Mouse (Mus musculus): Measurements from ENCODE around the gene Bub1.
A peak's percentile ranks its signal among the peaks of the same experiment; 100 is the strongest.

Bub1 gene

DNA sequence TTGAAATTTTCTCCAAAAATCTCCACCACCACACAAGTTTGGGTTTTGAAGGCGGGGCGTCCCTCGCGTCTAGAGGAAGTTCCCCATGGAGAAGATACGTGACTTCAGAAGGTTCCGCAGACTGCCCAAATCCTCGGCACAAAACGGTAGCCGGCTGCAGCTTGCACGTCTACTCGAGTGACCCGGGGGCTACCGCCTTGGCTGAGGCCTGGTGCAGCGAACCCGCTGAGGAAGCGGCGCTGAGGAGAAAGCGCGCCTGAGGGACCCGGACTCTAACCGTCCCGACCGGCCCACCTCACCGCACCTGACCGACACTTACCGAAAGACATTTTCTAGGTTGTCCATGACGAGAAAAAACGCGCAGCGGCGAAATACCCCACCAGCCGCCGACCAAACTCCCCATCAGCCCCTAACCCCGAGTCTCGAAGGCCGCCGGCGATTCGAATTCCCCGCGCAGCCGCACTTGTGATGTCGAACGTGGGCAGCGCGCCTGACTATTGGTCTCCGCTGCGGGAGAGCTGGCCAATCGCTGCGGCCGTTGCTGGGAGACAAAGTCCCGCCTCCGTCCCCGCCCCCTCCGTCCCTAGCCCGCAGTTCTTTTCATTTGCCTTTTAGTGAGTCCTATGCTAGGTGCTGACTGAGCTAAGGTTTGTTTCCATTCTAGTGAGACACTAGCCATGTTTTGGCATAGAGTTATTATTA lies at the start of gene Bub1:
TSS of gene Bub1 (minus strand) at position 465 of the 702 bp plus-strand sequence.
- DNase-seq (ENCODE audit: inconsistent ontology term) = peak; percentile 92

DNA sequence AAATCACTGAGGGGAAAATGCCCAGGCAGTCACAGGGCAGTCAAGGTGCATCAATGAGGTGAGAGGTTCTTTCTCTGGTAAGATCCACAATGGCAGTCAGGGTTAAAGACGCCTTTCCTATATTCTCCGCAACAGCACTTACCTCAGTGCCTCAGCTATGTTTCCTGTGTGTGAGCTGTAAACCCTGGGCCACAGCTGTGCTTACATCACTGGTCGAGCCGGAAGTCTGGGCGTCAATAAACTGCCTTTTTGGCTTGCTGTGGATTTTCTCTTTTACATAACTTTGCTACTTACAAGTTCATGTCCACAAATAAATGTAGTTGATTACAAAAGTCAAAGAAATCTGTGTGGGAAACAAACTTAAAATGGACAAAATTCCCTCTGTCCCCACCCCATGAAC lies 49.4 kb upstream of the Bub1 start:
- DNase-seq (ENCODE audit: inconsistent ontology term) = no peak

DNA sequence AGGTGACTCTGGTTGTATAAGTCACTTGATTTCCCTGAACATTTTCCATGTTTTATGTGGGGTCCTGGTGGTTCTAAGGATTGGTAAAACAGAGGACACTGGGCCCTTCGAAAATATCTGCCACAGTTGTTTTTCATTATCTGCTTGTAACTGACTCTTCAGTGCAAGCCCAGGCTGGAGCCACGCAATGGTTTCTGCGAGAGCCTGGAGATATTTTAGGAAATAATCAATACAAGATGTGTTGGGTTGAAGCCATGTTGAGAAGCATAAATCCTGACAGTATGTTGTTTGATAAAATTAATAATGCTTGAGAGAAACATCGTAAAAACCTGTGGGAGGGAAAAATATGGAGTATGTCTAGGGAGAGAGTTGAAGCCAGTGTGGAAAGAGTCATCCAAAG lies 32.7 kb upstream of the Bub1 start:
- no peak for DNase-seq (ENCODE audit: inconsistent ontology term)

DNA sequence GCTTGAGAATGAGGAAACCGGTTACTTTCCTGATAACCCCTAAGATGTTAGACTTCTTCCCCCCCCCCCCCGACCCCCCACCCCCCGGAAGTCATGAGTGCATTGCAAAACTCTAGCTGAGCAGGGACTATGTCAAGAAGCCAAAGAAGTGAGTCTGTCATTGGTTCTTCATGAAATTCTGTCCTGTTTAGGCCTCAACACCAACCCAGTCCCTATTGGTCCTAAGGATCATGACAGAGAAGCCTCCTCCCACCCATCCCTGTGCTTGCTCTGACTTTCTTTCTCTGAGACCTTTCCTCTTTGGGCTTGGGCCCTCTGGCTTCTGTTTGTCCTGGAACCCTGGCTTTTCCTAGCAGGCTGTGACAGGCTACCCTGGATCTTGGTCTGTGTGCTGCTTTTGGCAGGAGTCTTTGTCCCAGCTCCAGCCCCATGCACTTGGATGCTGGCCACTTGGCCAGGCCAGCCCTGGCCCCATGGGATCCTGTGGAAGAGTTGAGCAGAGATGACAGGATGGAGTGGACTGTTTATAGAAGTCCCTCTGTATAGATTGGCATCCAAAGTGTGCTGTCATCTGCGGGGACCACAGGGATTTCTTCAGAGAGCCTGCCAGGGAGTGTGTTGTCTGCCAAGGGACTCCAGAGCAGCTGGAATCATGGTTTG lies 22.8 kb upstream of the Bub1 start:
- peak; percentile 96 for DNase-seq (ENCODE audit: inconsistent ontology term)

DNA sequence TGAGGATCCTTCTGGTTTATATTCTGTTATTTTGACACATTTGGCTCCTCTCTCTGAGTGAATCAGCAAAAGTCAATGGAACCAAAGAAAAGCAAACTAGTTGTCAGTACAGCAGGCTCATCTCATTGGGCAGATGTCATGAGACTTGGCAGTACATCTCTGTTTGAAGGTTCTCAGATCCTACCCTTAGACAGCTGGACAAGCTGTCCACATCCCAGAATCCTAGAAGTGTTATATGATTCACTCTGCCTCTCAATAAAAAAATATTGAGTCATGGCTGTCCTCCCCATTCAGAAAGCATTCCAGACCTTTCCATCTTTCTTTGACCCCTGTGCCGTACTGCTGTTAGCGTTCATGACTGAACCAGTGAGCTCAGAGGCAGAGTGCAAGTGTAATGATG lies 18.7 kb upstream of the Bub1 start:
- peak; percentile 4 for DNase-seq (ENCODE audit: inconsistent ontology term)

DNA sequence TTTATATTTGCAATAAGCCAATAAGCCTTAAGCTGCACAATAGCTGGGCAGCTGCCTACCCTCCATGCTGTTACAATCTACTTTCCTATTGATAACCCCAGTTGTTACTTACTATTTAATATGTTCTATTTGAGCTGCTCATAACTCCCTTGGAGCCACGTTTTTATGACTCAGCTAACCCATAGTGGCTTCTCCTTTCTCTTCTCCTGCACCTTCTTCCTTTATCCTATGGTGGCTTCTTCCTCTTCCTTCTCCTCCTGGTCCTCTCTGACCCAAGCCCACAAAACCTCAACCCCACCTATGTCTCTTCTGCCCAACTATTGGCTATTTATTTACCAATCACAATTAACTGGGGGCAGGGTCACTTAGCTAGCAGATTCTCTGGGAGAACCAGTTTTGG lies 14.9 kb upstream of the Bub1 start:
- DNase-seq (ENCODE audit: inconsistent ontology term) = no peak

DNA sequence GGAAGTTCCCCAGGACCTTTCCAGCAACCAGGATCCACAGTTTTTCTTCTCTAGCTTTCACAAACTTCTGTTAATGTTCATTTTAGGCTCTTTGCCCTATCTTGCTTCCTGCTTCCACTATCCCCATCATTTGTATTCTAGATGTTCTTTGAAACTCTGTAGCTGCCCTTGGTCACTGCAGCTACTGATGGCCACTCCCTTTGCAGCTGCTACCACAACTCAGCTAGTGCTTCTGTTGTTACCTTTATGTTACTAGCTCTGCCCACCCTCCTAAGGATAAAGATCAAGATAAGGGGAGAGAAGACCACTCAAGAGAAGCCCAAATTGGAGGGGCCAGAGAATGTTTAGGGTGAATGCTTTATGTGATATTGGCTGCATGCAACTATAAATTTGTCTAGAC lies 14.3 kb upstream of the Bub1 start:
- DNase-seq (ENCODE audit: inconsistent ontology term) = no peak

DNA sequence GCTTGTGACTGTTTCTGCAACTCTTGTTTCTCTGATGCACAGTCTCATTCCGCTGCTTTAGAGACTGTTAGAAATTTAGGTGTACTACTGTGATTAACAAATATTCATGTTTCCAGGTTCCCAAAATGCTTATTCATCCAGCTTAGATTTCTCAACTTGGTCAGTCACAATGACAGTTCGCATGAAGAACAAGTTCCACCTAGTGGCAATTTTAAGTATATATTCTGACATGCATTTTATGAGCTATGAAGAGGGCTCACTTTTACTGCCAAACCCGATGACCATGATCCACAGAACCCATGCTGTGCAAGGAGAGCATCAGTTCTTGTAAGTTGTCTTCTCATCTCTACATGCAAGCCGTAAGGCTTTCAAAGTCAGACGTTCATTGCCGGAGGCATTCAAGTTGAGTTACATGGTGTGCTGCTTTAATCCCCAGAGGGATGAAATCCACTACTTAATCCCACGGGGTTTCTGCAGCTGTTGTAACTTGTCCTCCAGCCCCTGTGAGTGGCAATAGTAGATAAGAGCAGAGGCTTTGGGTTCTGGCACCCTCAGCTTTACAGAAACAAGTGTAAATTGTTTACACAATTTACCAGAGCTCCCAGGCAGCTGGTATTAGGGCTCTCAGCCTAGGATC lies 13.8 kb upstream of the Bub1 start:
- DNase-seq (ENCODE audit: inconsistent ontology term) = peak; percentile 41

DNA sequence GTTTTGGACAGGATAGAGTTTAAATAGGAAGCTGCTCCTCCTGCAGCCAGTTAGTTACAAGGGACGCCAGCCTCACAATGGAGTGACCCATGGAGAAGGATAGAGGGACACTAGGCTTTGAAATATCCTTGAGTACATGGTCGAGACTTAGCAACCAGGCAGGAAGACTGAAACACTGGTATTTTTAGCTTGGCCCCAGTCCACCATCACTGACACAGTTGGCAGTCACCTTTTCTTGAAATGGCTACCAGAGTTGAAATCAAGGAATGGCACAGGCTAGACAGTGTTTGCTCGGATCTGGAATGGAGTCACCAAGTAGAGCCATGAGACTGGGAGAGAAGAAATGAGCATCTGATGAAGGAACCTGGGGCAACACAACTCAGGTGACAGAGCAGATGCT lies 10.8 kb upstream of the Bub1 start:
- DNase-seq (ENCODE audit: inconsistent ontology term) = no peak

DNA sequence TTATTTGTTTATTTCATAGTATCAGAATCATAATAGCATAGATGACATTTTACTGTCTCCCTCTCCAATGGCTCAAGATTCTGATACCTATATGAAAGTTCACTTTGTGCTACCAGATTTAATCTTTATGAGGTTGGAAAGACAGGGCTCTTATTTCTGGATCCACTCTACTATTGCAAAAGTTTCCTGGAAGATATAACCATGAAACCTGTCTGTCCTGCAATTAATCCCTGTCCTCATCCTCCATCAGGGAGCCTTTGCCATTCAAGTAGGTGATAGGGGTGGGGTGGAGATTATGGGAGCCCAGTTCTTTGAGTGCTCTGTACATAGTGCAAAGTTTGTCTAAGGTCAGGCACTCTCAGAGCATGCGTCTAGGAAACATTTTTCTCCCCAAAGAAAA lies 9.7 kb upstream of the Bub1 start:
- DNase-seq (ENCODE audit: inconsistent ontology term) = no peak

DNA sequence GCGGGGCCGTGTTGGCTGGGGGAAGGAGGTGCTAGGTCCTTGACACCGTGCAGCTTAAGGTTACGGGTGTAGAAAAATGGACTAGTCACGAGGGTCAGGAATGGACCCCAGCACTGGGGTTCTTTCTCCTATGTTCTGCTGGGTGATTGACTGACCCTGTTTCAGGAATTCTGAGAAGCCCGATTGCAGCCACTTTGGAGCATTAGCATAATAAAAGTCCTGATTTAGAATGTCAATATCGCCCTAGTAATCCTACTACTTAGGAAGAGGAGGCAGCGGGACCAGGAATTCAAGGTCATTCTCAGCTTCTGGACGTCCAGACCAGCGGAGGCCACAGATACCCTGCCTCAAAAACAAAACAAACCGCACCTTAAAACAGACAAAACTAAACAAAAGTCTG lies 7.8 kb upstream of the Bub1 start:
- no peak for DNase-seq (ENCODE audit: inconsistent ontology term)

DNA sequence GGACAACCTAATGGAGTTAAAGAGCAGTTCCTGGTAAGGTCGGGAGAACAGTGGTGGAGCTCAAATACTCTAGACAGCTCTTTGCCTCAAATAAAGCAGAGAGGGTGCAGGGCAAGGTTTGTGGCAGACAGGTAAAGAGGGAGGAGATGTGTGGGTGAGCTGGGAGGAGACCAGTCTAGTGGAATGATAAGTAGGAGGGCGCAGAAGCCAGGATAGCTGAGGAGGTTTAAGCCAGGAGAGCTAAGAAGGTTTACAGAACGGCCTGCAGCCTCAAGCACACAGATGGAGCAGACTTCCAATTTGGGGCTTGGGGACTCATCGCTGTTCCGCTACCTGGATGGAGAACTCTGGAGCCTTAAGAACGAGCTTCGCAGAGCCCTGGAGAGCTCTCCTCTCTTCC lies 6.9 kb upstream of the Bub1 start, which contains the start of gene Acoxl:
TSS of gene Acoxl (plus strand) at position 301 of the 400 bp plus-strand sequence.
- DNase-seq (ENCODE audit: inconsistent ontology term) = no peak

DNA sequence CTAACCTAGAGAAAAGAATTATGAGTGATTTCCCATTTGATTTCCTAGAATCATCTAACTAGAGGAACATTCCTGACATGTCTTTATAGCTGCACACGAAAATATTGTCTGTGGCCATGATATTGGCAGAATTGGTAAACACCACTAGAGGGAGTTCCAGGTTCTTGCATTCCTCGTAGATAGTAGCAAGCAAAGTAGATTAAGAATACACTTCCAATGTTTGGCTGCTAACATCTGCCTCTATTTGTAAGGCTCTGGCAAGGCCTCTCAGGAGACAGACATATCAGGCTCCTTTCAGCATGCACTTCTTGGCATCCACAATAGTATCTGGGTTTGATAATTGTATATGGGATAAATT lies 1.1 kb upstream of the Bub1 start:
- peak; percentile 29 for DNase-seq (ENCODE audit: inconsistent ontology term)

DNA sequence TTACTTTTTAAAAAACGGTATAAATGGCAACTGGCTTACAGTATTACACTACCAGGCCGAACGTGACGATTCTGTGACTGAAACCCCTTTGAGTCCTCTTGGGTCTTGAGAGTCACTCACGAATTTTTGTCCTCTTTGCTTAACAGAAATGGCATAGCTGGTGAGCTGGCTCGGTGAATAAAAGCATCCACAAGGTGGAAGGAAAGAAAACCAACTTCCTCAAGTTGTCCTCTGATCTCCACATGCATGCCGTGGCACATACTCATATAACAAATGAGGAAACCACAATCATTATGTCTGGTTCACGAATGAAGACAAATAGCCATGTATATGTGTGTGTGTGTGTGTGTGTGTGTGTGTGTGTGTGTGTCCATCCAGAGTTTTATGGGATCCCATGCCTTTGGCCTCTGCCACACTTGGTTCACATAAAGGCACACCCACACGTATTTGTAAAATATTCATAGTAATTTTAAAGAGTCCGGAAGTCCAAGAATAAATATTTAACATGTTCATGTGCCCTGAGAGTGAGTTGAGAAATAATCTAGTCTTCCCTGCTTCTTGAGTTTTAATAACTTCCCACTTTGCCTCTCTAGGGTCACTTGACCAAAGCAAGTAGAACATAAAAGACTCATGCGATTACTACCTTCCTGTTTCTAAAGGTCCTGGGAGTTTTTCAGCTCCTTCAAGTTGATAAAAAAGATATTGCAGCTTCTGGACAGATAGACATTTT lies 603 bp upstream of the Bub1 start:
- DNase-seq (ENCODE audit: inconsistent ontology term) = peak; percentile 34

DNA sequence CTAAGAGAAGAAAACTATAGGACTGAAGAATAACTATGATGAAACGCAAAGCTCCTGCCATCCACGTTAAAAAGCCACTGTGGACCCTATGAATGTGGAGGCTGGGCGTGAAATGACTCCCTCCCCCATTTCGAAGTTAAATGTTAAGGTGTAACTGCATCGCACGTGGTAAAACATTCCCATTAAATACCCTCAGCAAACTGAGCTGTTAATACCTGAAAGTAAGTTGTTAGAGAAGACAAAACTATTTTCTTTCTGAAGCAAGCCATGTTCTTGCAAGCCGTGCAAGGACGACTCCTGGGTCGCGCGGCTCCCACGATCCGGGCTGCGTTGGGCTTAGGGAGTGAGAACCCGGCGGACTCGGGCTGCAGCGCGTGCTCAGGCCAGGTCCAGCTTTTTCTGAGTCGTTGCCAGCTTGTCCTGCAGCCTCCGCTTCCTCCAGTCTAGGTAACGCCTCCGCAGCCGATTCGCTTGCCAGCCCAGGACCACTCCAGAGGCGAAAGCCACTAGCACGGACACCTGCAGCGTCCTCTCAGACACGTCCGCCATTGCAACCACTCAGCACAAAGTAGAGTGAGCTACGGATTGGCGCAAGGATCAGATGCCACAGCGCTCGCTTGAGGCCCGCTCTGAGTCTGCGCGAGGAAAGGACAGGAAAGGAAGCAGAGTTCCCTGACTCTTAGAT lies 39.6 kb downstream of the Bub1 start, which contains the start of gene Mtln:
TSS of gene Mtln (minus strand) at position 570 of the 685 bp plus-strand sequence.
- peak; percentile 83 for DNase-seq (ENCODE audit: inconsistent ontology term)

DNA sequence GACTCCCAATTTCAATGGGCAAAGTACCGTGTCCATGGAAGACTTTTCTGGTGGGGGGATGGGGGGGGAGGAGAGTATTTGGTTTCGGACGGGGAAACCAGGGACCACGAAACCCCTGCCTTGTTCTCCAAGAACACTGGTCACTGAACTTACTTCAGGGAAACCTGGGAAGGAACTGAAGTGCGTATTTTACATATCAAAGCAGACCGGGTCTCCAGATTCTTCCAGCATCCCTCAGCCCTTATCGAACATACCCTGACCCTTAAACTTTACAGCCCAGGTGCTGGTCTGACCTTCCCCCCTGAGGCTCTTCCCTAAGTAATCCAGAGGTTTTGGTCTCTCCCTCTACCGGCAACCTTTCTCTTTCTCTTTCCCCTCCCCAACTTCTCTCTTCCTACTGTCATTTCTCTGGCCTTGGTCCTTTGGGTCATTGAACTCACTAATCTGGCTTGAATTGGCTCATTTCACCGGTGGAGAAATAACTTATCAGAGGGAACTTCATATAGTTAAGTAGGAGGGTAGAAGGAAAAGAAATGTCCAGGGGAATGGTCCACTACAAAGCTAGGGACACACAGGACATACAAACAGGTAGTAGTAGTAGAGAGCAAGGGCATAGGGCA lies 41.9 kb downstream of the Bub1 start:
- DNase-seq (ENCODE audit: inconsistent ontology term) = no peak

DNA sequence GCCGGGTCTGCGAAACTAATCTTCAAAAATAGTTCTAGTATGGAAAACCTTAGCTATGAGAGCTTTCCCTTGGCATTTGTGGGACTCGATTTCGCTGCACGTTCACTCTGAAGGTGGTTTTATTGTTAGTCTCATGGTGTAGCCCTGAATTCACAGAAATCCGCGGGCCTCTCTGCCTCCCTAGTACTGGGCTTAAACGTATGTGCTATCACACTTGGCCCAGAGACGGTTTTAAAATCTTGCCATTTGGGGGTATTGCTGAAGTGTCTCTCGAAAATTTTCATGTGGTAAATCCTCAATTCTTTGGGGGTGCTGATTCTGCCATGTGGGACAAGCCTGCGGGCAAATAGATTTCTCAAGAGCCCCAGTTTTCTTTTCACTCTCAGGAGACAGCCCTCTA lies 42.5 kb downstream of the Bub1 start:
- DNase-seq (ENCODE audit: inconsistent ontology term) = no peak

DNA sequence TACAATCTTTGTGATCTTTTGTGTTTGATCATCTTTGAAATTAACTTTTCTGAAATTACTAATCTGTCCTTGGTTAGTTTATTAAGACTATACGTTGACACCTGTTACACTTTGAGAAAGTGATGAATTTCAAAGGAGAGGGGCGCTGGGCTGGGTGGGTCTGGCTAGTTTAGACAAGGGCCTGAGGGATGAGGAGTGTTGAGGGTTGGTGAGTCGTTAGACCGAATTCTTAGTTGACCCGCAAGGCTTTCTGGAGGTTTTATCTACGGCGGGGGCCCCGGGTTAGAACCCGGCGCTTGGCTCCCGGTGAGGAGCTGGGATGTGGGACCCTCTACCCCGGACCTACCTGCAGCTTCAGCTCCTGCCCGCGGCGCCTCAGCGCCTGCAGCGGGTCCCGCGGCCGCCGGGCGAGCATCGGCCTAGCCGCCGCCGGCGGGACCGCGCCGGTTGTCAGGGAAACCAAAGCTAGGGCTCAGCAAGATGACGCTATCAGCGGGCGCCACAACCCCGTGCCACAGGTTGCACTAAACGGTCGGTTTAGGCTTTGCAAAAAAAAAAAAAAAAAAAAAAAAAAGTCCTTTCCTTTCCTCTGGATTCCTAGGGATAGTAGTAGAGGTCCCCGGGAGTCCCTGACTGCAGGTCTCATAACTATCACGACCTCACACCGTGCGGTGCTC lies 43.1 kb downstream of the Bub1 start, which contains the start of gene Nphp1:
TSS of gene Nphp1 (minus strand) at position 458 of the 677 bp plus-strand sequence.
- DNase-seq (ENCODE audit: inconsistent ontology term) = peak; percentile 84

DNA sequence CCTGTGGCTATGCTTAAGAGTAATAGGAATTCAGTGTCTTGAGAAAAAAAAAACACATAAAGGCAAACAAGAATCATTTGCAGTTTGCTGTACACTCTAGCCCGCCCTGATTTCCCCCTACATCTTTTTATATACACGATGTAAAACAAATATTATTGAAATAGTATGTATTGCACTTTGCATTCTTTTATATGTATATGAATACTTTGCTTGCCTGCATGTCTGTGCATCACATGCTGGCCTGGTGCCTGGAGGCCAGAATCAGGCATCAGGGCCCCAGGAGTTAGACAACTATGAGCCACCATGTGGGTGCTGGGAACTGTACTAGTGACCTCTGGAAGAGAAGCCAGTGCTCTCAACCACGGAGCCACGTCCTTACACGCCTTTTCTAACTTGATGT lies 44.4 kb downstream of the Bub1 start:
- DNase-seq (ENCODE audit: inconsistent ontology term) = no peak

DNA sequence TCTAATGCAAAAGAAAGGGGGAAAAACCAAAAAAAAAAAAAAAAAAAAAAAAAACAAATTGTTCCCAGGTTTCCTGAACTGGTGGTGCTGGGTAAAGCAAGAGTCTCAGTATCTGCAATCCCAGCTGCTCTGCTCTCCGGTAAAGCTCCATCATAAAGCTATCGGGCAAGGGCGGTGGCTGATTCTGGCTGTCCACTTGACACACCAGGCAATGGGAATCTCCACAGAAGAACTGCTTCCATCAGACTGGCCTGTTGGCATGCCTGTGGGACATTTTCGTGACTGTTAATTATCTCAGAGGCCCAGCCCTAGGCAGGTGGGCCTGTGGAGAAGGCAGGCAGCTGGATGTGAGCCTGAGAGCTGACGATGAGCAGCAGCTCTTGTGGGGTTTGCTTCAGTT lies 53.2 kb downstream of the Bub1 start:
- DNase-seq (ENCODE audit: inconsistent ontology term) = no peak

DNA sequence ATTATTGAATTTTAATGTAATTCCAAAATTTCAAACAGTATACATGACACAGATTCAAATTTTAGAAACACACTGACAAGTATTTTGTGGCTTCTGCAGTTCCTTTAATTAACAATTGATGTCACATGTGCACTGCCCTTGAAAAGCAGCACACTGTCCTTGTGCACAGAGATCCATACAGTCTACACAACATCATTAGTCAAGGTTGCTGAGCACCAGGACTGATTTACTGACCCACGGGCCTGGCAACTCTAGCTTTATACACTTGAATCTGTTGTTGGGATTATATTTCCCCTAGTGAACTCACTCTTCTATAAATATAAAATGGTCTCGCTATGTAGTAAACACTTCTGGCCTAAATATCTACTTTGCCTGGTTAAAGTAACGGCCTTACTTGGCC lies 56.7 kb downstream of the Bub1 start:
- DNase-seq (ENCODE audit: inconsistent ontology term) = no peak
